Mouse (Mus musculus): Measurements from ENCODE around the gene Gpr61.

- no peak for TF ChIP-seq CTCF (conservative IDR thresholded peaks at IDR 0.05; ENCODE audit: low read length)
- no peak for TF ChIP-seq POU5F1 (IDR thresholded peaks at IDR 0.05; ENCODE audit: borderline replicate concordance, low read length)
- TF ChIP-seq NANOG (IDR thresholded peaks at IDR 0.05; ENCODE audit: borderline replicate concordance, low read length): no peak
Measured at GRCm38 (mm10) chr3:108152290-108152689, 2.4 kb downstream of the Gpr61 start.
